Comparison of ENCODE assay signal across 23 mouse cellular contexts in genomic region chr10:77125078-77125731, GRCm38 (mm10). TPM values are rescaled to one million over a fixed set of nuclear protein-coding genes. Genes with fewer than 3 reads are reported as not detected.
DNase-seq lines count a peak whose midpoint lies in the region; ATAC-seq lines count a peak whose summit lies in the region.
"Had no signal": no experiment of that assay in that cellular context is flagged by ENCODE, and none has a peak within 500 bp of the region (broad histone marks: within the 10 kb centered on the region; RNA-seq: fewer than 3 reads in every experiment).

No protein-coding gene starts in this region.

- ATAC-seq in intestine, embryonic 16.5 days: 0 out of 2 replicates have a peak, but pooled peaks have one; percentile 10
- ATAC-seq in intestine, embryonic 15.5 days: no peak
- peak; percentile 83 for ATAC-seq in kidney, embryonic 16.5 days (ENCODE audit: low FRiP score, low TSS enrichment)
- ATAC-seq: forebrain, postnatal 0 days had no signal

- H3K27ac ChIP-seq in intestine, embryonic 16.5 days (ENCODE audit: low read length): no peak overlapping the region
- no peak overlapping the region for H3K27ac ChIP-seq in intestine, embryonic 15.5 days
- peak overlapping the region; percentile 91 for H3K27ac ChIP-seq in kidney, embryonic 16.5 days (ENCODE audit: low read length)
- H3K27ac ChIP-seq in limb, embryonic 10.5 days: peak overlapping the region; percentile 36; the same call in 1 of the 2 replicates
- H3K27ac ChIP-seq: forebrain, embryonic 10.5 days; hindbrain, embryonic 15.5 days; limb, embryonic 15.5 days; macrophage; midbrain, embryonic 10.5 days; neural tube, embryonic 12.5 days had no signal

- no peak overlapping the region for H3K4me3 ChIP-seq in intestine, embryonic 16.5 days (ENCODE audit: low read length)
- no peak overlapping the region for H3K4me3 ChIP-seq in intestine, embryonic 15.5 days (replicated peaks)
- no peak overlapping the region for H3K4me3 ChIP-seq in kidney, embryonic 16.5 days (ENCODE audit: low read length)
- no peak overlapping the region for H3K4me3 ChIP-seq in limb, embryonic 10.5 days
- H3K4me3 ChIP-seq: forebrain, embryonic 10.5 days; heart, embryonic 12.5 days; hindbrain, embryonic 15.5 days; limb, embryonic 15.5 days; midbrain, embryonic 10.5 days; neural tube, embryonic 12.5 days had no signal

- DNase-seq in kidney, adult 11 months: peak; percentile 82
- no peak for DNase-seq in limb, embryonic 10.5 days (ENCODE audit: low spot score)
- DNase-seq in cerebellum, adult 11 months: no peak
- no peak for DNase-seq in left cerebral cortex, postnatal 36 days (ENCODE audit: low spot score in 2 of 2)
- no peak for DNase-seq in natural killer cell, adult 2 months (ENCODE audit: low spot score in 2 of 2)
- DNase-seq: adrenal gland, postnatal 25 days; cerebellum, adult 11-12 months; cerebellum, postnatal 25 days; embryo, embryonic 11 days; forebrain, postnatal 0 days; spleen, adult 18-20 months; thymus, postnatal 36 days had no signal

- 0 out of 2 replicates have a peak, but pooled peaks cover 2% of the 10 kb centered on the region for H3K9me3 ChIP-seq in intestine, embryonic 16.5 days (ENCODE audit: control insufficient read depth, low read length)
- H3K9me3 ChIP-seq in intestine, embryonic 15.5 days: no peaks in the 10 kb centered on the region
- H3K9me3 ChIP-seq in kidney, embryonic 16.5 days (ENCODE audit: low read length): 0 out of 2 replicates have a peak, but pooled peaks cover 4% of the 10 kb centered on the region
- no peaks in the 10 kb centered on the region for H3K9me3 ChIP-seq in limb, embryonic 10.5 days (replicated peaks)
- H3K9me3 ChIP-seq: forebrain, embryonic 10.5 days; heart, embryonic 12.5 days; hindbrain, embryonic 15.5 days; midbrain, embryonic 10.5 days; neural tube, embryonic 12.5 days had no signal

- no peaks in the 10 kb centered on the region for H3K36me3 ChIP-seq in intestine, embryonic 16.5 days (ENCODE audit: control insufficient read depth, insufficient read depth, low read length)
- H3K36me3 ChIP-seq in intestine, embryonic 15.5 days: no peaks in the 10 kb centered on the region
- H3K36me3 ChIP-seq in kidney, embryonic 16.5 days (ENCODE audit: insufficient read depth, low read length): no peaks in the 10 kb centered on the region
- H3K36me3 ChIP-seq in limb, embryonic 10.5 days: 0 out of 2 replicates have a peak, but pooled peaks cover 3% of the 10 kb centered on the region
- H3K36me3 ChIP-seq: hindbrain, embryonic 15.5 days; limb, embryonic 15.5 days; neural tube, embryonic 12.5 days had no signal

- H3K4me2 ChIP-seq in intestine, embryonic 16.5 days (ENCODE audit: low read depth, low read length): no peak overlapping the region
- no peak overlapping the region for H3K4me2 ChIP-seq in intestine, embryonic 15.5 days (replicated peaks)
- no peak overlapping the region for H3K4me2 ChIP-seq in kidney, embryonic 16.5 days (replicated peaks; ENCODE audit: low read depth, low read length)
- H3K4me2 ChIP-seq: heart, embryonic 12.5 days; hindbrain, embryonic 15.5 days; limb, embryonic 15.5 days; neural tube, embryonic 12.5 days had no signal

- H3K27me3 ChIP-seq in intestine, embryonic 16.5 days (replicated peaks; ENCODE audit: control insufficient read depth, insufficient read depth, low read length): no peaks in the 10 kb centered on the region
- H3K27me3 ChIP-seq in intestine, embryonic 15.5 days (replicated peaks): no peaks in the 10 kb centered on the region
- no peaks in the 10 kb centered on the region for H3K27me3 ChIP-seq in kidney, embryonic 16.5 days (ENCODE audit: insufficient read depth, low read length)
- no peaks in the 10 kb centered on the region for H3K27me3 ChIP-seq in limb, embryonic 10.5 days (ENCODE audit: low read depth, poor library complexity, severe bottlenecking)
- H3K27me3 ChIP-seq: heart, embryonic 12.5 days; hindbrain, embryonic 15.5 days; limb, embryonic 15.5 days; neural tube, embryonic 12.5 days had no signal

- intact Hi-C loops in left cerebral cortex, postnatal 36 days (cut with DNase I): no loop called here

- H3K4me1 ChIP-seq in intestine, embryonic 16.5 days (ENCODE audit: control insufficient read depth, insufficient read depth, low read length): peaks cover 5% of the 10 kb centered on the region
- peaks cover 2% of the 10 kb centered on the region; the same call in 1 of the 2 replicates for H3K4me1 ChIP-seq in intestine, embryonic 15.5 days (replicated peaks)
- peaks cover 41% of the 10 kb centered on the region for H3K4me1 ChIP-seq in kidney, embryonic 16.5 days (ENCODE audit: insufficient read depth, low read length)
- H3K4me1 ChIP-seq in limb, embryonic 10.5 days: peaks cover 29% of the 10 kb centered on the region

- no peak overlapping the region for H3K9ac ChIP-seq in intestine, embryonic 16.5 days (ENCODE audit: low read depth, low read length)
- H3K9ac ChIP-seq in intestine, embryonic 15.5 days: no peak overlapping the region
- H3K9ac ChIP-seq in kidney, embryonic 16.5 days (replicated peaks; ENCODE audit: low read length): no peak overlapping the region; the same call in 1 of the 2 replicates
- H3K9ac ChIP-seq: forebrain, postnatal 0 days; heart, embryonic 12.5 days; hindbrain, embryonic 15.5 days; limb, embryonic 15.5 days; neural tube, embryonic 12.5 days had no signal

- 72% methylated on average over 18 of the region's 18 CpGs for WGBS in intestine, embryonic 16.5 days
- 69% methylated on average over 18 of the region's 18 CpGs for WGBS in intestine, embryonic 15.5 days
- WGBS in kidney, embryonic 16.5 days: 58% methylated on average over 18 of the region's 18 CpGs
- WGBS in limb, embryonic 10.5 days: 89% methylated on average over 18 of the region's 18 CpGs

RNA-seq across cellular contexts. Expression of gene Col18a1, which starts 41.1 kb away (rescaled TPM):
- polyA plus RNA-seq in intestine, embryonic 16.5 days (2015; fragmentation: Nextera tagmentation; extraction: Ambion mirVana): 48.6 and 54.3 TPM in 2 replicates
- 59.5 and 59.7 TPM in 2 replicates for polyA plus RNA-seq in intestine, embryonic 15.5 days (2015; fragmentation: Nextera tagmentation; extraction: Ambion mirVana)
- 255 and 257 TPM in 2 replicates for polyA plus RNA-seq in kidney, embryonic 16.5 days (2015; fragmentation: Nextera tagmentation; extraction: Ambion mirVana)
- 149 and 159 TPM in 2 replicates for polyA plus RNA-seq in limb, embryonic 10.5 days (2016; fragmentation: Nextera tagmentation; extraction: Ambion mirVana)
- total RNA-seq in left cerebral cortex, postnatal 36 days (2021): 1 to 10 TPM; 3.3 to 4.3 TPM
- total RNA-seq: monocyte, adult 5-6 weeks had no signal

Comparison
In these comparisons a context has a peak if more than half of its experiments do, and no peak if none do; other contexts are left out.
1. H3K27ac ChIP-seq: peak in kidney, embryonic 16.5 days (single experiment) and limb, embryonic 10.5 days (single experiment); none in intestine, embryonic 16.5 days (single experiment) and intestine, embryonic 15.5 days (single experiment).